Mouse (Mus musculus): ENCODE measurements around the gene Usp34.
"Not testable (repeated sequence)": the region's sequence is repeated elsewhere in the genome, so short reads cannot be mapped to it uniquely, and the experiment has no call there.

DNA sequence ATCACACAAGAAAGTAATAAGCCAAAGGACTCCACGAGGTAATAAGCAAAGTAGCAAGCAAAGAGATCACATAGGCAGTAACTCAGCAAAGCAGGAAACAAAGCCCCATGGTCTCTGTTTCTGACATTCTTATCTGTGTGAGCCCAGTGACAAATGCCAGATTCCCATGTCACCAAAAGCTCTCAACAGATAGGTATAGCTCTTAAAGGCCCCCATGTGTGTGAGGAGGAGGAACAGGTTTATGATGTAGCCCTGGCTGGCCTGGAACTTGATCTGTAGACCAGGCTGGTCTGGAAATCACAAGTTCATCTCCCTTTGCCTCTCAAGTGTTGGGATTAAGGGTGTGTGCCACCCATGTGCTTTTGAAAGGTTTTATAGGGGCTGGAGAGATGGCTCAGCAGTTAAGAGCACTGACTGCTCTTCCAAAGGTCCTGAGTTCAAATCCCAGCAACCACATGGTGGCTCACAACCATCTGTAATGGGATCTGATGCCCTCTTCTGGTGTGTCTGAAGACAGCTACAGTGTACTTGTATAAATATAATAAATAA is 53.1 kb downstream of the Usp34 start:
- not testable (repeated sequence) for TF ChIP-seq CTCF (IDR thresholded peaks at IDR 0.05; ENCODE audit: borderline replicate concordance, insufficient read depth, low read depth, low read length); POLR2A (IDR thresholded peaks at IDR 0.05; ENCODE audit: borderline replicate concordance, insufficient read depth, low read length)

All from cerebellum, adult 2 months (tissue).